Mouse (Mus musculus): ENCODE data around the gene Dmrtc1a.
"Not testable (repeated sequence)": the region's sequence is repeated elsewhere in the genome, so short reads cannot be mapped to it uniquely, and the experiment has no call there.

Dmrtc1a gene

DNA sequence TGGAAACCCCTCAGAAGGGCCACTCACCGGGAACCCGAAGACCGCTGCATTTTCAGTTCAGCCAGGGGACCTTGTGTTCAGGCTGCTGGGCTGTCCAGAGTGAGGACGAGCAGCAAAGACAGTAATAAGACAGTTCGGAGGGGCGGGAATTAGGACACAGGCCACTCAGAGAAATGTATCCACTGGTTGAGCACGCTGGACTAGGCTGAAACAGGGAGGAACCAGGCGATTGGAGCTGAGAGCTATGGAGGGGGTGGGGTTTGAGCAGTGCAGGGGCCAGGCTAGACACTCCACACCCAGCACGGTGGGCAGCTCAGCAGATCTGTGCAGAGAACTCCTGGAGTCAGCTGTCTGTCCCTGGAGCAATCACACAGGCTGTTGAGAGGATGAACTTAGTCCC is at the start of gene Dmrtc1a, which contains the start of gene 1700011M02Rik:
TSS of gene Dmrtc1a (minus strand) at position 101 of the 400 bp plus-strand sequence.
TSS of gene 1700011M02Rik (plus strand) at position 319 of the 400 bp plus-strand sequence.
- DNase-seq (ENCODE audit: low read depth in 1 of 2, low spot score in 2 of 2), result not testable (repeated sequence)

GRCm38 (mm10) chrX:102950136-102950535 is 41.6 kb upstream of the Dmrtc1a start:
- DNase-seq (ENCODE audit: low read depth in 1 of 2, low spot score in 2 of 2), result not testable (repeated sequence)

DNA sequence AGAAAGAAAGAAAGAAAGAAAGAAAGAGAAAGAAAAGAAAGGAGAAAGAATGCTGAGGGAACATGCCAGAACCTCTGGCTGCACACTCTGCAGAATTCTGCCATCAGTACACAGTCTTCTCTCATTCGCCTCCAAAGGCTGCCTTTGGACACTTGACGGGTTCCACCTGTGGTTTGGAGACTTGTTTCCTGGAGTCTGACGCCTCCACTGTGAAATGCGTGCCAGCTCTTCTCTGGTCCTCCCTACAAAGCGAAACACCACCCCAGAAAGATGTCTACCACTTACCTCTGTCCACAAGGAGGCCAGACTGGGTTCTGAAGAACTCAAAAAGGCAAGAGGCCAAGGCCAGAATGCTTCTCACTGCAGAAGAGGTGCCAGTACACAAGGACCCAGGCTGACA is 28.3 kb upstream of the Dmrtc1a start:
- no peak for DNase-seq (ENCODE audit: low read depth in 1 of 2, low spot score in 2 of 2)

GRCm38 (mm10) chrX:102934395-102934764 is 25.9 kb upstream of the Dmrtc1a start:
- DNase-seq (ENCODE audit: low read depth in 1 of 2, low spot score in 2 of 2), result no peak

DNA sequence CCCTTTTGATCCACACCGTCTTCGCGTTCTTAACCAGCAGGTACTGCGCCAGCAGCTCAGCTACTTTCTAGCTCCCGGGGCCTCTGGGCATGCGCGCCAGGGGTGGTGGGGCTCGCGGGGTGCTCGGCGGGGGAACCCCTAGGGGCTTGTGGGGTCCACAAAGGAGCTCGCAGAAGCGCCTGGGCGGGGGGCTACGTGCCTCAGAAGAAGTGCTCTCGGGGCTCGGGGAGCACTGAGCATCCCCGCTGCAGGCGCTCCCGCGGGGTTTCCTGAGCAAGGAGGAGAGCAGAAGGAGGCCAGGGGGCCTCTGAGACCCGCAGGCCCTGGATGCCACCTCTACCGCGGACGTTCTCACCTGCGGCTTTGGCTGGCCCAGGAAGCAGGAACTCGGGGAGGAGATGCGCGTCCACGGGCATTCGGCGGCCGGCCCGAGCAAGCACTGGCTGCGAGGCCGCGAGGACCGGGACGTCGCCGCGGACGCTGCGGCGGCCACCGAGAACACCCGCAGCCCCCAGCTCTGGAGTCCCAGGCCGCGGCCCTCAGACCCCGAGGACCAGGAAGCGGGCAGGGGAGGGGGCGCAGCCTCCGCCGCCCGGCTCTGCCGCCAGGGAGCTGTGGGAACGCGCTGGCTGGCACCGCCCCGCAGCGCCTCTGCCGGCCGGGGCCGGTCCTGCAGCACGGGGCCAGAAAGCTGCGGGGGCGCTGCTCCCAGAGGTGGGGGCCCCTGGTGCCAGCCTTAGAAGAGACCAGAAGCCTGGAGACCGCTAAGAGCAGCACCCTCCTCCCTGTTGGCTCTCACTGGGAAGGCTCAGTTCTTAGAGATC is 25.3 kb upstream of the Dmrtc1a start:
- no peak for DNase-seq (ENCODE audit: low read depth in 1 of 2, low spot score in 2 of 2)

DNA sequence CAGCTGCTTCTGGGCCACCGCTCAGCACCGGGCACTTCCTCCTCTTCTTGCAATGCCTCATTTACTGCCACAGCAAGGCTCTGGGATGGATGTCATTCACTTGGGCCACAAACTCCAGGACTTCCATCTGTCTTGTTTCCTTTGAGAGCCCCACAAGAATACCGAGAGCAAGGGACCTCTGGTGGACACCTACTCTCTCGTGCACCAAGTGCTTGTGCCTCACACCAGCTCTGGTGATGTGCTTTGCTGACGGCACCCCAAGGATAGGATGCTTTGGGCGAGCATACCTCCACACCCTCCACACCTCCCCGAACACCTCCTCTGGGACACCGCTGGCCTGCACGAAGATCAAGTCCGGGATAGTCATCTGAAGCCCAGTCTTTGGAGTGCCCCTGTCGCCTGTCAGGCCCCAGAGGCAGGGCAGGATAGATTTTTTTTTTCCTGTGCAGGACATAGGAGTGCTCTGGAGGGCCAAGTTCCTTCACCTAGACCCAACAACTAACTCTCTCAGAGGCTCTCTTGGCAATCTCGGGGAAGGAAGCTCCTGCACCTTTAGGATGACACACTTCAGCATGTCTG is 24.6 kb upstream of the Dmrtc1a start:
- no peak for DNase-seq (ENCODE audit: low read depth in 1 of 2, low spot score in 2 of 2)

DNA sequence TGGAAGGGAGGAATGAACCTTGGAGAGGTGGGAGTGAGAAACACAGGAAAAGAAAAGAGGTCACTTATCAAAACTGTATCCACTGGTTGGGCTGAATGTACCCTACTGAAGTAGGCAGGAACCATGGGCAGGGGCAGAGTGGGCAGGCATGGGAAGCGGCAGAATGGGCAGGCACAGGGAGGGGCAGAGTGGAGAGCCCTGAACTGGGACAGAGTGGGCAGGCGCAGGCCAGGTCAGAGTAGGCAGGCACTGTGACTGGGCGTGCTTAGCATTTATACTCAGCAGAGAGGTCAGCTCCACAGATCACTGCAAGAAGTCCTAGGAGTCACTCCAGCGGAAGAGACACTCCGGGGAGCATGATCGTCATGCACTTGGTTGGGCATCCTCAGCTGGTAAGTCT is 19.6 kb upstream of the Dmrtc1a start, which contains the start of gene 1700018G05Rik:
TSS of gene 1700018G05Rik (plus strand) at position 301 of the 400 bp plus-strand sequence.
- DNase-seq (ENCODE audit: low read depth in 1 of 2, low spot score in 2 of 2), result not testable (repeated sequence)

GRCm38 (mm10) chrX:102926707-102927106 is 18.2 kb upstream of the Dmrtc1a start:
- not testable (repeated sequence) for DNase-seq (ENCODE audit: low read depth in 1 of 2, low spot score in 2 of 2)

DNA sequence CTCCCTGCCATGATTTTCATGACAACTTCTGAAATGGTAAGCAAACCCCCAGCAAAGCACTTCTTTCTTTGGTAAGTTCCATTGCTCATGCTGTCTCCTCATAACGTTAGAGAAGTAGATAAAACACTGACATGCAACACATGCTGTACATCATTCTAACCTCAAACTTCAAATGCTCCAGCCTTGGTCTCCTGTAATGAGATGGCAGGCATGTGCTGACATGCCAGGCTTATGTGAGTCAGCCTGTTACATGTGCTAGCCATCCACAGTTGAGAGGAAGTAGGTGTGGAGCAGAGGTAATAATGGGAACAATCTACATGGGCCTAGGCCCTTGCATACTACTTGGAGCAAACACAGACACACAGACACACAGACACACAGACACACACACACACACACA is 6.3 kb upstream of the Dmrtc1a start:
- not testable (repeated sequence) for DNase-seq (ENCODE audit: low read depth in 1 of 2, low spot score in 2 of 2)

DNA sequence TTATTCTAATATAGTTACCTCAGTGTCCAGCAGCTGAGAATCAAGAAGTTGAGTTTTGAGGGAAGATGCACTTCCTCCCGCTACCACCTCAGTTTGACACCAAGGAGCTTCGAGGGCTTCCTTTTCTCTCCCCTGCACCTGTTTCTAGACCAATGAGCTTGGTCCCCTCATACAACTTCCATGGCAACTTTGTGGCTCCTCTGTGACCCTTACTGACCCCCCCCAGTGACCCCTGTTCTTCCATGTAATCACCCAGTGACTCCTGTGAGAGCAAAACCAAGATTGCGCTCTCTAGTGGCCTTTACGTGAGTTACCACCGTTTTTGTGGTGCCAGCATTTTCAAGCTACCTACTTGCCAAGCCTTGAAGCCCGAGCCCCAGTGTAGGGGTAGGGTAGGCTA is 40.6 kb downstream of the Dmrtc1a start, which contains the start of gene 1700031F05Rik:
TSS of gene 1700031F05Rik (minus strand) at position 101 of the 400 bp plus-strand sequence.
- DNase-seq (ENCODE audit: low read depth in 1 of 2, low spot score in 2 of 2), result no peak

- not testable (repeated sequence) for DNase-seq (ENCODE audit: low read depth in 1 of 2, low spot score in 2 of 2)
Measured at GRCm38 (mm10) chrX:102854516-102854915, 54.0 kb downstream of the Dmrtc1a start, which contains the start of gene Dmrtc1c2. TSS of gene Dmrtc1c2 (minus strand) at chrX:102854616.
